Mouse (Mus musculus): ENCODE measurements at regions not wholly inside any gene's neighbourhood (a gene's known extent, or its start where the extent isn't known, plus 50 kb on each side); places are given as distances from the start of the nearest gene placed in this dataset.

- DNase-seq (ENCODE audit: low spot score in 2 of 2) = no peak
Measured at GRCm38 (mm10) chr3:83553858-83554257, 212.3 kb upstream of the Sfrp2 start.

- DNase-seq (ENCODE audit: low spot score in 2 of 2) = no peak
Measured at GRCm38 (mm10) chr3:83556788-83557515, 209.2 kb upstream of the Sfrp2 start.

- no peak for DNase-seq (ENCODE audit: low spot score in 2 of 2)
Measured at GRCm38 (mm10) chr3:83562026-83562425, 204.1 kb upstream of the Sfrp2 start.

GRCm38 (mm10) chr3:83575526-83575925, 190.6 kb upstream of the Sfrp2 start:
- DNase-seq (ENCODE audit: low spot score in 2 of 2) = no peak

- no peak for DNase-seq (ENCODE audit: low spot score in 2 of 2)
Measured at GRCm38 (mm10) chr3:83576155-83576554, 190.0 kb upstream of the Sfrp2 start.

GRCm38 (mm10) chr3:83580766-83581165, 185.4 kb upstream of the Sfrp2 start:
- no peak for DNase-seq (ENCODE audit: low spot score in 2 of 2)

- no peak for DNase-seq (ENCODE audit: low spot score in 2 of 2)
Measured at GRCm38 (mm10) chr3:83582256-83582655, 183.9 kb upstream of the Sfrp2 start.

- no peak for DNase-seq (ENCODE audit: low spot score in 2 of 2)
Measured at GRCm38 (mm10) chr3:83583071-83583672, 182.9 kb upstream of the Sfrp2 start.

- no peak for DNase-seq (ENCODE audit: low spot score in 2 of 2)
Measured at GRCm38 (mm10) chr3:83586086-83586485, 180.0 kb upstream of the Sfrp2 start.

GRCm38 (mm10) chr3:83586551-83586950, 179.6 kb upstream of the Sfrp2 start:
- no peak for DNase-seq (ENCODE audit: low spot score in 2 of 2)

GRCm38 (mm10) chr3:83589127-83589526, 177.0 kb upstream of the Sfrp2 start:
- DNase-seq (ENCODE audit: low spot score in 2 of 2) = no peak

- no peak for DNase-seq (ENCODE audit: low spot score in 2 of 2)
Measured at GRCm38 (mm10) chr3:83591206-83591605, 174.9 kb upstream of the Sfrp2 start.

- no peak for DNase-seq (ENCODE audit: low spot score in 2 of 2)
Measured at GRCm38 (mm10) chr3:83593321-83593720, 172.8 kb upstream of the Sfrp2 start.

- no peak for DNase-seq (ENCODE audit: low spot score in 2 of 2)
Measured at GRCm38 (mm10) chr3:83601506-83601905, 164.6 kb upstream of the Sfrp2 start.

GRCm38 (mm10) chr3:83609095-83609770, 156.9 kb upstream of the Sfrp2 start:
- no peak for DNase-seq (ENCODE audit: low spot score in 2 of 2)

GRCm38 (mm10) chr3:83620435-83620834, 145.7 kb upstream of the Sfrp2 start:
- no peak for DNase-seq (ENCODE audit: low spot score in 2 of 2)

GRCm38 (mm10) chr3:83633032-83633431, 133.1 kb upstream of the Sfrp2 start:
- no peak for DNase-seq (ENCODE audit: low spot score in 2 of 2)

- no peak for DNase-seq (ENCODE audit: low spot score in 2 of 2)
Measured at GRCm38 (mm10) chr3:83640433-83640832, 125.7 kb upstream of the Sfrp2 start.

- no peak for DNase-seq (ENCODE audit: low spot score in 2 of 2)
Measured at GRCm38 (mm10) chr3:83663716-83664115, 102.4 kb upstream of the Sfrp2 start.

GRCm38 (mm10) chr3:83676147-83676546, 90.0 kb upstream of the Sfrp2 start:
- no peak for DNase-seq (ENCODE audit: low spot score in 2 of 2)

- DNase-seq (ENCODE audit: low spot score in 2 of 2) = no peak
Measured at GRCm38 (mm10) chr3:83686611-83687010, 79.5 kb upstream of the Sfrp2 start.

- no peak for DNase-seq (ENCODE audit: low spot score in 2 of 2)
Measured at GRCm38 (mm10) chr3:83687503-83687902, 78.6 kb upstream of the Sfrp2 start.

All from frontal cortex, postnatal 25 days (tissue).